Mouse (Mus musculus): ENCODE results near the gene Gpalpp1. TPM values are rescaled to one million over a fixed set of nuclear protein-coding genes. Genes with fewer than 3 reads are reported as not detected.

The Gpalpp1 gene
- total RNA-seq, 4 experiments from 2014 or later: 5.6 to 6.9 (median 6.3) TPM

Other genes with a start within 250 kb of the Gpalpp1 start
- gene Kctd4, start 155.8 kb downstream of the Gpalpp1 start, total RNA-seq (2022): not detected
- gene Gtf2f2, start 99.9 kb downstream of the Gpalpp1 start, total RNA-seq (2022): 10 to 100 TPM; 11.2 to 13.4 (median 12.3) TPM
- 1 to 10 TPM; 3.3 to 4.2 (median 3.7) TPM for gene Nufip1, start 131 bp upstream of the Gpalpp1 start, total RNA-seq (2022)